ENCODE assay signal across 15 mouse cellular contexts in the genomic region with DNA sequence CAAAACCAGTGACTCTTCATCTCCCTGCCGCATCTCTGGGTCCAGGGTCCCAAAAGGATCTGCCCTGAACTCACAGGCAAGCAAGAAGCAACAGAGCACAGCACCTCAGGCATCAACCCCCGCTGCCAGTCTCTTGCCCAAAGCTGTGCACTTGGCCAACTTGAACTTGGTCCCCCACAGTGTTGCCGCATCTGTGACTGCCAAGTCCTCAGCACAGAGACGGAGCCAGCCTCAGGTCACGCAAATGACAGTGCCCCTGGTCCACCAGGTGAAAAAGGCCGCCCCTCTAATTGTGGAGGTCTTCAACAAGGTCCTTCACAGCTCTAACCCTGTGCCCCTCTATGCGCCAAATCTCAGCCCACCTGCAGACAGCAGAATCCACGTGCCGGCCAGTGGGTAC. TPM values are rescaled to one million over a fixed set of nuclear protein-coding genes. Genes with fewer than 3 reads are reported as not detected.
DNase-seq lines count a peak whose midpoint lies in the region; ATAC-seq lines count a peak whose summit lies in the region.
"Had no signal": no experiment of that assay in that cellular context is flagged by ENCODE, and none has a peak within 500 bp of the region (broad histone marks: within the 10 kb centered on the region; RNA-seq: fewer than 3 reads in every experiment).

No protein-coding gene starts in this region.

- peak; percentile 20 for DNase-seq in left cerebral cortex, postnatal 4 days
- no peak for DNase-seq in left cerebral cortex, postnatal 10 days (ENCODE audit: extremely low spot score in 1 of 2, low spot score in 2 of 2)
- DNase-seq in cerebellum, adult 11-12 months, result peak; percentile 62
- peak; percentile 49 to 68 for DNase-seq in cerebellum, postnatal 10 days
- DNase-seq in neural tube, embryonic 10.5 days (ENCODE audit: extremely low spot score, low spot score), result no peak
- DNase-seq in left cerebral cortex, postnatal 36 days (ENCODE audit: low spot score in 2 of 2), result no peak
- DNase-seq: adrenal gland, postnatal 25 days; forebrain, postnatal 0 days; gastrocnemius, postnatal 25 days; heart, adult 18-20 months; heart, postnatal 14 days; liver, embryonic 13.5 days; thymus, adult 18-20 months had no signal

- intact Hi-C loops in left cerebral cortex, postnatal 4 days (cut with DNase I), result no loop called here
- intact Hi-C loops in left cerebral cortex, postnatal 10 days (cut with DNase I), result no loop called here
- intact Hi-C loops in left cerebral cortex, postnatal 36 days (cut with DNase I), result no loop called here

- ATAC-seq in monocyte, adult 5-6 weeks (replicated peaks; ENCODE audit: insufficient number of reproducible peaks, low FRiP score, low TSS enrichment, poor library complexity, severe bottlenecking), result no peak
- ATAC-seq: intestine, postnatal 0 days had no signal

RNA-seq across cellular contexts. Expression of gene Zfp592, which starts 31.2 kb away (rescaled TPM):
- total RNA-seq in left cerebral cortex, postnatal 4 days (2021), result 10 to 100 TPM; 25.7 to 26.8 TPM
- total RNA-seq in left cerebral cortex, postnatal 10 days (2021), result 10 to 100 TPM; 21.2 to 22.9 TPM
- total RNA-seq in monocyte, adult 5-6 weeks (2017), result 24.9 to 45.0 TPM (median 31.7 TPM) in 3 replicates
- 10 to 100 TPM; 21.3 to 22.4 TPM for total RNA-seq in left cerebral cortex, postnatal 36 days (2021)

RNA-seq across cellular contexts. Expression of gene Alpk3, which starts 32.7 kb away (rescaled TPM):
- under 1 TPM; 0.58 to 0.62 TPM for total RNA-seq in left cerebral cortex, postnatal 4 days (2021)
- under 1 TPM; 0.49 to 0.61 TPM for total RNA-seq in left cerebral cortex, postnatal 10 days (2021)
- total RNA-seq in monocyte, adult 5-6 weeks (2017), result 0.10 TPM in 1 of 3 replicates, not detected in the others
- under 1 TPM; 0.22 to 0.68 TPM for total RNA-seq in left cerebral cortex, postnatal 36 days (2021)

Comparison
In these comparisons a context has a peak if more than half of its experiments do, and no peak if none do; other contexts are left out.
1. DNase-seq: peak in left cerebral cortex, postnatal 4 days (single experiment), cerebellum, adult 11-12 months (single experiment) and cerebellum, postnatal 10 days (2 of 2); none in left cerebral cortex, postnatal 10 days (0 of 2), neural tube, embryonic 10.5 days (single experiment) and left cerebral cortex, postnatal 36 days (0 of 2).